Mouse (Mus musculus) stomach, postnatal 0 days (tissue): Measurements from ENCODE around the gene Robo4.

Source experiments
- CTCF ChIP-seq: IDR thresholded peaks from 2 replicates; pipeline ENCODE4 v1.5.1; 2016; ENCODE audit warnings: antibody characterized with exemption, low read depth, mild to moderate bottlenecking, moderate library complexity
- EP300 ChIP-seq: optimal IDR thresholded peaks from 2 replicates; pipeline ENCODE3; 2016; ENCODE audit warnings: antibody characterized with exemption

- no peak for TF ChIP-seq CTCF
- TF ChIP-seq EP300: no peak
These were observed 804 bp downstream of the Robo4 start for GRCm38 (mm10) chr9:37402501-37402900.
